Mouse (Mus musculus): ENCODE data around the gene Nisch. TPM values are rescaled to one million over a fixed set of nuclear protein-coding genes. Genes with fewer than 3 reads are reported as not detected.

Gene Nisch
- polyA plus RNA-seq, 1 experiment from 2014 or later, result 439 TPM

GRCm38 (mm10) chr14:31138897-31139429 is 77.8 kb downstream of the Nisch start:
- H3K9ac ChIP-seq, result no peak overlapping the region
- H3K4me1 ChIP-seq, result no peaks in the 10 kb centered on the region
- ATAC-seq (ENCODE audit: low FRiP score), result no peak
- WGBS, result 92% methylated on average over 9 of the region's 9 CpGs
- H3K4me2 ChIP-seq, result no peak overlapping the region
- no peaks in the 10 kb centered on the region for H3K9me3 ChIP-seq
- H3K27ac ChIP-seq, result no peak overlapping the region
- no peak overlapping the region for H3K4me3 ChIP-seq (replicated peaks)
- H3K36me3 ChIP-seq (replicated peaks), result peaks cover 91% of the 10 kb centered on the region
- no peaks in the 10 kb centered on the region for H3K27me3 ChIP-seq

- ATAC-seq (ENCODE audit: low FRiP score), result no peak
- 87% methylated on average over 22 of the region's 35 CpGs for WGBS
- no peaks in the 10 kb centered on the region for H3K27me3 ChIP-seq
Observed at GRCm38 (mm10) chr14:31138219-31138896, 78.4 kb downstream of the Nisch start.

GRCm38 (mm10) chr14:31137791-31138190 is 79.0 kb downstream of the Nisch start:
- Histone ChIP-seq H3K4me2 (no peak overlapping the region), H3K9ac (no peak overlapping the region), H3K27ac (0 out of 2 replicates have a peak overlapping the region, but pooled peaks have one; percentile 13), H3K36me3 (replicated peaks) (peaks cover 88% of the 10 kb centered on the region), H3K9me3 (no peaks in the 10 kb centered on the region), H3K27me3 (no peaks in the 10 kb centered on the region), H3K4me3 (replicated peaks) (no peak overlapping the region), H3K4me1 (peaks cover 8% of the 10 kb centered on the region)
- no peak for ATAC-seq (ENCODE audit: low FRiP score)
- 78% methylated on average over 11 of the region's 11 CpGs for WGBS

More at GRCm38 (mm10) chr14:31138219-31138896, 78.4 kb downstream of the Nisch start:
- Histone ChIP-seq H3K4me2 (no peak overlapping the region), H3K9ac (no peak overlapping the region), H3K36me3 (replicated peaks) (peaks cover 91% of the 10 kb centered on the region), H3K4me3 (replicated peaks) (no peak overlapping the region), H3K4me1 (peaks cover 2% of the 10 kb centered on the region), H3K9me3 (no peaks in the 10 kb centered on the region), H3K27ac (0 out of 2 replicates have a peak overlapping the region, but pooled peaks have one; percentile 25)

GRCm38 (mm10) chr14:31137281-31137595 is 79.5 kb downstream of the Nisch start:
- H3K4me2 ChIP-seq, result no peak overlapping the region
- H3K4me1 ChIP-seq, result peaks cover 13% of the 10 kb centered on the region
- H3K9me3 ChIP-seq, result no peaks in the 10 kb centered on the region
- 85% methylated on average over 10 of the region's 10 CpGs for WGBS
- H3K36me3 ChIP-seq (replicated peaks), result peaks cover 83% of the 10 kb centered on the region
- ATAC-seq (ENCODE audit: low FRiP score), result no peak
- H3K27me3 ChIP-seq, result no peaks in the 10 kb centered on the region
- no peak overlapping the region for H3K9ac ChIP-seq
- H3K4me3 ChIP-seq (replicated peaks), result no peak overlapping the region
- 0 out of 2 replicates have a peak overlapping the region, but pooled peaks have one; percentile 13 for H3K27ac ChIP-seq

- no peak for ATAC-seq (ENCODE audit: low FRiP score)
- no peak overlapping the region for H3K4me3 ChIP-seq (replicated peaks)
- H3K27me3 ChIP-seq, result no peaks in the 10 kb centered on the region
- 93% methylated on average over 26 of the region's 26 CpGs for WGBS
- peaks cover 19% of the 10 kb centered on the region for H3K4me1 ChIP-seq
- peaks cover 77% of the 10 kb centered on the region for H3K36me3 ChIP-seq (replicated peaks)
- no peak overlapping the region for H3K9ac ChIP-seq
- no peak overlapping the region for H3K27ac ChIP-seq
- H3K4me2 ChIP-seq, result no peak overlapping the region
- no peaks in the 10 kb centered on the region for H3K9me3 ChIP-seq
Observed at GRCm38 (mm10) chr14:31136411-31137280, 80.1 kb downstream of the Nisch start.

GRCm38 (mm10) chr14:31135495-31136410 is 81.0 kb downstream of the Nisch start:
- no peak overlapping the region for H3K9ac ChIP-seq
- H3K4me3 ChIP-seq (replicated peaks), result no peak overlapping the region
- no peak for ATAC-seq (ENCODE audit: low FRiP score)
- no peak overlapping the region for H3K27ac ChIP-seq
- no peaks in the 10 kb centered on the region for H3K9me3 ChIP-seq
- H3K4me2 ChIP-seq, result no peak overlapping the region
- no peaks in the 10 kb centered on the region for H3K27me3 ChIP-seq
- peaks cover 20% of the 10 kb centered on the region for H3K4me1 ChIP-seq
- H3K36me3 ChIP-seq (replicated peaks), result peaks cover 68% of the 10 kb centered on the region
- WGBS, result 94% methylated on average over 34 of the region's 34 CpGs

- Histone ChIP-seq H3K4me2 (no peak overlapping the region), H3K4me1 (peaks cover 30% of the 10 kb centered on the region), H3K4me3 (replicated peaks) (no peak overlapping the region), H3K36me3 (replicated peaks) (peaks cover 54% of the 10 kb centered on the region), H3K27ac (peak overlapping the region; percentile 50; the same call in 1 of the 2 replicates), H3K27me3 (no peaks in the 10 kb centered on the region), H3K9me3 (no peaks in the 10 kb centered on the region), H3K9ac (no peak overlapping the region)
- no peak for ATAC-seq (ENCODE audit: low FRiP score)
- 86% methylated on average over 25 of the region's 25 CpGs for WGBS
Observed at GRCm38 (mm10) chr14:31134015-31135000, 82.4 kb downstream of the Nisch start.

GRCm38 (mm10) chr14:31133023-31133665 is 83.6 kb downstream of the Nisch start:
- Histone ChIP-seq H3K4me3 (replicated peaks) (no peak overlapping the region), H3K4me2 (peak overlapping the region; percentile 87), H3K36me3 (replicated peaks) (peaks cover 42% of the 10 kb centered on the region), H3K4me1 (peaks cover 33% of the 10 kb centered on the region), H3K9me3 (no peaks in the 10 kb centered on the region), H3K27me3 (no peaks in the 10 kb centered on the region), H3K9ac (peak overlapping the region; percentile 93), H3K27ac (peak overlapping the region; percentile 46; the same call in 1 of the 2 replicates)
- no peak for ATAC-seq (ENCODE audit: low FRiP score)
- 82% methylated on average over 11 of the region's 11 CpGs for WGBS

- Histone ChIP-seq H3K4me2 (peak overlapping the region; percentile 87), H3K27ac (peak overlapping the region; percentile 46; the same call in 1 of the 2 replicates), H3K27me3 (no peaks in the 10 kb centered on the region), H3K4me3 (replicated peaks) (peak overlapping the region; percentile 94), H3K9me3 (no peaks in the 10 kb centered on the region), H3K4me1 (peaks cover 36% of the 10 kb centered on the region), H3K9ac (peak overlapping the region; percentile 93), H3K36me3 (replicated peaks) (peaks cover 36% of the 10 kb centered on the region)
- 91% methylated on average over 7 of the region's 7 CpGs for WGBS
- no peak for ATAC-seq (ENCODE audit: low FRiP score)
Observed at GRCm38 (mm10) chr14:31132491-31132975, 84.2 kb downstream of the Nisch start.

GRCm38 (mm10) chr14:31132031-31132430 is 84.7 kb downstream of the Nisch start:
- peak overlapping the region; percentile 46; the same call in 1 of the 2 replicates for H3K27ac ChIP-seq
- H3K4me2 ChIP-seq, result peak overlapping the region; percentile 87
- H3K9ac ChIP-seq, result peak overlapping the region; percentile 93
- H3K4me3 ChIP-seq (replicated peaks), result peak overlapping the region; percentile 94
- peaks cover 41% of the 10 kb centered on the region for H3K4me1 ChIP-seq
- peaks cover 31% of the 10 kb centered on the region for H3K36me3 ChIP-seq (replicated peaks)
- 13% methylated on average over 6 of the region's 6 CpGs for whole genome bisulfite sequencing
- no peak for ATAC-seq (ENCODE audit: low FRiP score)
- no peaks in the 10 kb centered on the region for H3K9me3 ChIP-seq
- no peaks in the 10 kb centered on the region for H3K27me3 ChIP-seq

Measured in forebrain, embryonic 12.5 days (tissue).